Mouse (Mus musculus): ENCODE data around the gene Bcl2l2. TPM values are rescaled to one million over a fixed set of nuclear protein-coding genes. Genes with fewer than 3 reads are reported as not detected.

Gene Bcl2l2
- 10 to 100 TPM; 10.5 to 18.6 TPM for total RNA-seq (2023)

GRCm38 (mm10) chr14:54883154-54884021 lies at the start of gene Bcl2l2, which contains the start of gene Gm20521:
TSS of gene Bcl2l2 (plus strand) at chr14:54883377.
TSS of gene Gm20521 (plus strand) at chr14:54883441.

GRCm38 (mm10) chr14:54870861-54871260 lies 12.3 kb upstream of the Bcl2l2 start, which contains the start of gene Homez:
TSS of gene Homez (minus strand) at chr14:54870961.

DNA sequence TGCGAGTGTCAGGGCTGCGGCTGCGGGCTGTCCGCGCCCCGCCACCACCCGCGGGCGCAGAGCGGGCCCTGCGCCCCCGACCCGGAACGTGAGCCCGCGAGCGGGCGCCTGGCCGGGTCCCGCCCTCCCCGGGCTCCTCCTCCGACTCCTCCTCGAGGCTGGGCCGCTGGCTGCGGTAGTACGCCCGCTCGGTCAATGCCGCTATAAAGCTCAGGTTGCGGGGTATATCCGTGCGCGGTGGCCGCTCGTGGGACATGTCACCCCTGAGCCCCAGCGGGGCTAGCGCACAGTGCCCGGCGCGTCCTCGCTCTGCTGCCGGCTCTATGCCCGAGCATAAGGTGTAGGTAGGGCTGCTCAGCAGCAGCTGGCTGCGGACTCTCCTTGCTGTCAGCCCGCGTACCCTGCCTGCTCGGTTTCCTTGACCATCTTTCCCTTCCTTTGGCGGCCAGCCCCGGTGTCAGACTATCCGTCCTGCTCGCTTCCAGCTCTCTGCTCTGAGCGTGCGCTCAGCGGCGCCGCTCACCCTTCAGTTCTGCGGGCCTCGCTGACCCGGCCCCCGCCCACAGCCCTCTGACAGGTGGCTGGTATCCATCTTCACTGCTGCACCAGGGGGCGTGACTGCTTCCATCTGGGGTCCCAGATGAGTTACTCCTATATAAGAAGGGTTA lies 6.0 kb upstream of the Bcl2l2 start, which contains the start of gene Ppp1r3e:
TSS of gene Ppp1r3e (minus strand) at position 503 of the 668 bp plus-strand sequence.

DNA sequence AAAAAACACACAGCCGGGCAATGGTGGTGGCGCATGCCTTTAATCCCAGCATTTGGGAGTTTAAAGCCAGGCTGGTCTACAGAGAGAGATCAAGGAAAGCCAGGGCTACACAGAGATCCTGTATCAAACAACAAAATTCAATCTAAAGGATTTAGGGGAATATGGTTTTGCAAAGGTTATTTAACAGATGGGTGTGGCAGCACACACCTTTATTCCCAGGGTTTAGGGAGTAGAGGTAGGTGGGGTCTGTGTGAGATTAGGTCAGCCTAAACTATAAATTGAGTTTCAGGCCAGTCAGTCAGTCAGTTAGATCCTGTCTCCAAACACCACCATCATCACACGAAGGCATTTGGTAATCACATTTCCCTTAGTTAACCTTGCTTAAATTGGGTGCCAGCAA lies 9.0 kb downstream of the Bcl2l2 start, which contains the start of gene Pabpn1:
TSS of gene Pabpn1 (plus strand) at position 301 of the 400 bp plus-strand sequence.

DNA sequence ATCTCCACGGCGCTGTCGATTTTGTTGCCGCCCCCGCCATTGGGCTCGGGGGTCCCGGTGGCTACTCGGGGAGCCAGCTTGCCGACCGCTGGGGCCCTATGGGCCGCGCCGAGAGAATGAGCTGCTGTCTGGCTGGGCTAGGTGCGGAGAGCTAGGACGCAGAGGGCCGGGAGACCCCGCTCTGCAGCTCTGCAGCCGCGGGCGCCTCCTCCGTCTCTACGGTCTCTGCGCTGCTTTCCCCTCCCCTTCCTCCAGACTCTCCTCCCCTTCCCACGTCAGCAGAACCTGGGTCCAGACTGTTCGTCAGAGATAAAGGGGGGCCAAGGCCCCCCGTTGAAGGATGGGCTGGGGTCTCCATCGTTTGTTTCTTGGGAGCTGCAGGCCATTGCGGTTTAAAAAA lies 29.7 kb downstream of the Bcl2l2 start, which contains the start of gene Slc22a17:
TSS of gene Slc22a17 (minus strand) at position 247 of the 400 bp plus-strand sequence.

DNA sequence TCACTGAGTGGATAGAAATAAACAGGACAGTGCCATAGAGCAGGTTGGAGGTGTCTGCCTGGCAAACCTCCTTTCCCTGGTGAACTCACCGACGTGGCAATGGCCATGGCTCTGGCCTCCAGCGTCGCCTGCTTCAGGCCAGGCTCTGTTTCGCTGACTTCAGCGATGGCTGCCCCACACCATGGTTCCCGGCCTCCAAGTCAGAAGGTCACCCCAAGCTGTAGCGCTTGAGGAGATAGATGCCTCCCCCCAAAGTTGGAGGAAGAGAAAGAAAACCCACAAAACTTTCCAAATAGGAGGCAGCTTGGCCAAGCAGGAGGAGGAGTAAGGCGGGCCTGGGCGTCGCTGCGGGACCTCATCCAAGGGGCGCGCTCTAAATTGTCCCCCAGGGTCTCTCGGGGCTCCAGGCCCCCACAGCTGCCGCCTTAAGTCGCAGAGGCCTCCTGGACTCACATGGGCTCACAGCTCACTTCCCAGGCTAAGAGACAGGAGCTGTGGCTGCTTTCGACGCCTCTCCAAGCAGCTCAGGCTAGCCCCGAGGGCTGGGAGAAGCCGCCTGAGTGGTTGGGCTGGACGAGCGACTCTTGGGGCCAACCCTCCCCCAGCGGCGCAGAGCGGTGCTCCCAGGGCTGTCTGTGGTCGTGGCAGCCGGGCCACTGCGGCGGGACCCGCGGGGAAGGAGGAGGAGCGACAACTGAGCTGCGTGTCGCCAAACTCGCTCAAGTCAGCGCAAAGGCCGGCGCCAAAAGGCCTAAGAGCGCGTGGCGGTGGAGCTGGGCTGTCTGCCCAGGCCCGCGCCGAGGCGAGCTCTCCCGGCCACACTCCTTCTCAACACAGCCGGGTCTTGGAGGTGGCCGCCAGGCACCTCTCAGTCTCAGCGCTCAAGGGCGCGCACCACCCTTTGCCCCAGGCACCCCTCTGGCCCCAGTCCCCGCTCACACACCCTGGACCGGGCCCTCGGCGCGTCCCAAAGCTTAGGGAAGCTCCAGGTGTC lies 42.5 kb downstream of the Bcl2l2 start, which contains the start of gene Efs:
TSS of gene Efs (minus strand) at position 778 of the 994 bp plus-strand sequence.

GRCm38 (mm10) chr14:54932645-54933150 lies 49.5 kb downstream of the Bcl2l2 start, which contains the start of gene Il25:
TSS of gene Il25 (plus strand) at chr14:54932695.

DNA sequence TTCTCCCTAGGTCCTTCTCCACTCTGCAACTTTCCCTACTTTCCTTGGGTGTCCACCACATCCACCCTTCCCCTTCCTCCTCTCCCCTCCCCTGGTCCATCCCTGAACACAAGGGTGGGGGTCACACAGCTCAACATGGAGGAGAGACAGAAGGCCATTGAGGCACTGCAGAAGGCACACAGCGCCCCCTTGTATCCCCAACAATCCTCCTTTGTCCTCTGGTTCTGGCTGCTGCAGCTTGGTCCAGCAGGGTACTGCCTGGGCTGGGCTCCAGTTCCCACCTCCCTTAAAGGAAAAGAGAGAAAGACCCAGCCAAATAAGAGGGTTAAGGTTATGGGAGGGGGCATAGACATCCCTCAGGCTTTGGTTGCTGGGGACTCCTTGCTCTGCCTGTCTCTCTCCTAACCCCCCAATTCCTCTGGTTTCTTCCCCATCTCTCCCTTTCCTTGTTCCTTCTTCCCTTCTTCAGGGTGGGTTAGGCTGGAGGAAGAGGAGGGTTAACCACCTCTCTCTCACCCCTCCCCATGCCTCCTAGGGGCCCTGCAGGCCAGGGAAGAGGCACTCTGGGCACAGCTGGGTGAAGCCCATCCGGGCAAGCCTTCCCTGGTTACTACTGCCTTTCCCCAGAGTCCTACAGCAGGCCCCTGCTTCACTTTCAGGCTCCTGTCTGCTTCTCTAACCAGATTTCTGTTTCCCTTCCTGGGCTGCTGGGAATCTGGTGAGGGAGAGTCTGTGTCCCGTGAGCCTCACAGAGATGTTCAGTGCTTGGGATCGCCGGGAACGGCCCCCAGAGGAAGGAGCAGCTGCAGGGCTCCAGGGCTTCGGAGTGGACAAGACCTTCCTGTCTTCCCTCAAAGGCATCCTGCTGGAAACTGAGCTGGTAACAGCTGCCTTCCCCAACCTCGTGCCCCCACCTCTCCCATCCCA lies 53.0 kb downstream of the Bcl2l2 start, which contains the start of gene Cmtm5:
TSS of gene Cmtm5 (plus strand) at position 358 of the 927 bp plus-strand sequence.

Other genes starting within 250 kb of the Bcl2l2 start
- gene Gm17606, start 242.4 kb upstream of the Bcl2l2 start, total RNA-seq (2023): not detected
- gene Cdh24, start 242.0 kb upstream of the Bcl2l2 start, total RNA-seq (2023): 1 to 10 TPM in 1 of 2 experiments, under 1 TPM in 1; 0.76 to 2.9 TPM
- 10 to 100 TPM; 22.4 to 23.1 TPM for gene 1700123O20Rik, start 197.2 kb upstream of the Bcl2l2 start, total RNA-seq (2023)
- 100 to 1,000 TPM; 302 to 334 TPM for gene Acin1, start 196.4 kb upstream of the Bcl2l2 start, total RNA-seq (2023)
- gene Gm29776, start 184.5 kb upstream of the Bcl2l2 start, total RNA-seq (2023): not detected
- 1 to 10 TPM; 1.4 to 2.4 TPM for gene Cebpe, start 171.2 kb upstream of the Bcl2l2 start, total RNA-seq (2023)
- 10 to 100 TPM; 33.9 to 35.1 TPM for gene Slc7a8, start 101.4 kb upstream of the Bcl2l2 start, total RNA-seq (2023)
- not detected for gene Rnf212b, start 69.2 kb upstream of the Bcl2l2 start, total RNA-seq (2023)
- 10 to 100 TPM in 1 of 2 experiments, 1 to 10 TPM in 1; 8.8 to 10.4 TPM for gene Homez, start 12.4 kb upstream of the Bcl2l2 start, total RNA-seq (2023)
- gene Ppp1r3e, start 5.8 kb upstream of the Bcl2l2 start, total RNA-seq (2023): 1 to 10 TPM; 4.9 to 7.5 TPM
- 1 to 10 TPM; 1.5 to 2.0 TPM for gene Gm20521, start 64 bp downstream of the Bcl2l2 start, total RNA-seq (2023)
- gene Pabpn1, start 9.1 kb downstream of the Bcl2l2 start, total RNA-seq (2023): 100 to 1,000 TPM; 173 to 176 TPM
- gene Slc22a17, start 29.8 kb downstream of the Bcl2l2 start, total RNA-seq (2023): 1 to 10 TPM; 5.2 to 7.3 TPM
- not detected for gene Efs, start 42.7 kb downstream of the Bcl2l2 start, total RNA-seq (2023)
- not detected for gene Il25, start 49.3 kb downstream of the Bcl2l2 start, total RNA-seq (2023)
- not detected for gene Cmtm5, start 52.9 kb downstream of the Bcl2l2 start, total RNA-seq (2023)
- not detected for gene Myh6, start 83.5 kb downstream of the Bcl2l2 start, total RNA-seq (2023)
- gene Gm17428, start 93.6 kb downstream of the Bcl2l2 start, total RNA-seq (2023): not detected
- not detected for gene Myh7, start 111.2 kb downstream of the Bcl2l2 start, total RNA-seq (2023)
- 10 to 100 TPM; 48.0 to 59.7 TPM for gene Ngdn, start 132.1 kb downstream of the Bcl2l2 start, total RNA-seq (2023)
- gene Zfhx2, start 208.9 kb downstream of the Bcl2l2 start, total RNA-seq (2023): 1 to 10 TPM; 6.7 to 8.1 TPM
- 1 to 10 TPM; 5.2 to 5.7 TPM for gene Thtpa, start 211.4 kb downstream of the Bcl2l2 start, total RNA-seq (2023)
- 10 to 100 TPM; 72.9 to 79.5 TPM for gene Ap1g2, start 223.2 kb downstream of the Bcl2l2 start, total RNA-seq (2023)
- gene Jph4, start 233.6 kb downstream of the Bcl2l2 start, total RNA-seq (2023): not detected